Mouse (Mus musculus) limb, embryonic 12.5 days (tissue): ENCODE measurements around the gene Zc3h12a. TPM values are rescaled to one million over a fixed set of nuclear protein-coding genes. Genes with fewer than 3 reads are reported as not detected.
A peak's percentile ranks its signal among the peaks of the same experiment; 100 is the strongest.

Experiments used
- ATAC-seq: fragments of 200-750 bp; cut with Nextera tagmentation; 2 replicates; pipeline ENCODE4 v1.8.0; 2017; ENCODE audit warnings: low read depth, moderate TSS enrichment; ENCODE audit not compliant: insufficient number of reproducible peaks, insufficient read depth, low FRiP score, low TSS enrichment
- H3K27ac ChIP-seq: fragments of 300-500 bp; sonication (generic); 2 replicates; pipeline ENCODE4 v1.5.1; 2016; ENCODE audit warnings: mild to moderate bottlenecking, moderate library complexity
- H3K27me3 ChIP-seq: fragments of 300-500 bp; sonication (generic); 2 replicates; pipeline ENCODE4 v1.6.1; 2016; ENCODE audit warnings: mild to moderate bottlenecking, moderate library complexity
- H3K36me3 ChIP-seq: fragments of 300-500 bp; sonication (generic); 2 replicates; pipeline ENCODE4 v1.6.1; 2016; ENCODE audit warnings: mild to moderate bottlenecking, moderate library complexity
- H3K4me1 ChIP-seq: fragments of 300-500 bp; sonication (generic); replicated peaks from 2 replicates; pipeline ENCODE4 v1.6.1; 2016
- H3K4me2 ChIP-seq: fragments of 300-500 bp; sonication (generic); 2 replicates; pipeline ENCODE4 v1.6.1; 2016; ENCODE audit warnings: mild to moderate bottlenecking, moderate library complexity
- H3K4me3 ChIP-seq: fragments of 300-500 bp; sonication (generic); replicated peaks from 2 replicates; pipeline ENCODE4 v1.5.1; 2016; ENCODE audit warnings: mild to moderate bottlenecking
- H3K9ac ChIP-seq: fragments of 300-500 bp; sonication (generic); replicated peaks from 2 replicates; pipeline ENCODE4 v1.6.1; 2016; ENCODE audit warnings: mild to moderate bottlenecking, moderate library complexity
- H3K9me3 ChIP-seq: fragments of 300-500 bp; sonication (generic); 2 replicates; pipeline ENCODE4 v1.6.1; 2016; ENCODE audit warnings: mild to moderate bottlenecking, moderate library complexity
- WGBS: fragments of 180-500 bp; shearing (Covaris S2); methylation state at CpG from one replicate; pipeline ENCODE4 v1.1.7; 2016; 5-methylcytosine and 5-hydroxymethylcytosine counted together
- polyA plus RNA-seq: library from polyadenylated mRNA; unstranded; fragments of >200 nt; fragmentation: Nextera tagmentation; extraction: Ambion mirVana; gene quantifications from 2 replicates; pipeline ENCODE4 v1.2.1, GENCODE M21; 2016

The Zc3h12a gene
- polyA plus RNA-seq, 1 experiment from 2014 or later, result 0.24 TPM

GRCm38 (mm10) chr4:125160951-125161331, 33.3 kb upstream of the Zc3h12a start:
- 67% methylated on average over 10 of the region's 10 CpGs for WGBS

GRCm38 (mm10) chr4:125160320-125160950, 32.8 kb upstream of the Zc3h12a start:
- WGBS, result 7% methylated on average over 19 of the region's 19 CpGs
- Histone ChIP-seq H3K4me3 (0 out of 2 replicates have a peak overlapping the region, but pooled peaks have one; percentile 4), H3K9ac (no peak overlapping the region)

More at GRCm38 (mm10) chr4:125160951-125161331, 33.3 kb upstream of the Zc3h12a start:
- Histone ChIP-seq H3K4me1 (peaks cover 3% of the 10 kb centered on the region; the same call in 1 of the 2 replicates), H3K4me3 (no peak overlapping the region), H3K27me3 (peaks cover 32% of the 10 kb centered on the region), H3K4me2 (peak overlapping the region; percentile 42; the same call in 1 of the 2 replicates), H3K27ac (no peak overlapping the region), H3K9me3 (no peaks in the 10 kb centered on the region), H3K9ac (no peak overlapping the region), H3K36me3 (no peaks in the 10 kb centered on the region)
- ATAC-seq, result no peak

GRCm38 (mm10) chr4:125158581-125159317, 31.1 kb upstream of the Zc3h12a start:
- H3K27ac ChIP-seq, result no peak overlapping the region
- peaks cover 28% of the 10 kb centered on the region for H3K27me3 ChIP-seq
- no peak for ATAC-seq
- H3K4me2 ChIP-seq, result no peak overlapping the region
- H3K36me3 ChIP-seq, result no peaks in the 10 kb centered on the region
- peaks cover 3% of the 10 kb centered on the region; the same call in 1 of the 2 replicates for H3K4me1 ChIP-seq
- 66% methylated on average over 20 of the region's 20 CpGs for WGBS
- H3K4me3 ChIP-seq, result no peak overlapping the region
- no peaks in the 10 kb centered on the region for H3K9me3 ChIP-seq
- no peak overlapping the region for H3K9ac ChIP-seq

More at GRCm38 (mm10) chr4:125160320-125160950, 32.8 kb upstream of the Zc3h12a start:
- Histone ChIP-seq H3K27ac (no peak overlapping the region), H3K4me1 (peaks cover 3% of the 10 kb centered on the region; the same call in 1 of the 2 replicates), H3K4me2 (peak overlapping the region; percentile 42), H3K27me3 (peaks cover 32% of the 10 kb centered on the region), H3K9me3 (no peaks in the 10 kb centered on the region), H3K36me3 (no peaks in the 10 kb centered on the region)
- no peak; the same call in 1 of the 2 replicates for ATAC-seq

- ATAC-seq, result no peak
- no peak overlapping the region for H3K4me2 ChIP-seq
- no peaks in the 10 kb centered on the region for H3K36me3 ChIP-seq
- H3K9ac ChIP-seq, result no peak overlapping the region
- no peak overlapping the region for H3K4me3 ChIP-seq
- H3K4me1 ChIP-seq, result peaks cover 3% of the 10 kb centered on the region; the same call in 1 of the 2 replicates
- 69% methylated on average over 2 of the region's 2 CpGs for WGBS
- peaks cover 27% of the 10 kb centered on the region for H3K27me3 ChIP-seq
- H3K9me3 ChIP-seq, result no peaks in the 10 kb centered on the region
- no peak overlapping the region for H3K27ac ChIP-seq
Measured at GRCm38 (mm10) chr4:125158081-125158480, 30.4 kb upstream of the Zc3h12a start.

DNA sequence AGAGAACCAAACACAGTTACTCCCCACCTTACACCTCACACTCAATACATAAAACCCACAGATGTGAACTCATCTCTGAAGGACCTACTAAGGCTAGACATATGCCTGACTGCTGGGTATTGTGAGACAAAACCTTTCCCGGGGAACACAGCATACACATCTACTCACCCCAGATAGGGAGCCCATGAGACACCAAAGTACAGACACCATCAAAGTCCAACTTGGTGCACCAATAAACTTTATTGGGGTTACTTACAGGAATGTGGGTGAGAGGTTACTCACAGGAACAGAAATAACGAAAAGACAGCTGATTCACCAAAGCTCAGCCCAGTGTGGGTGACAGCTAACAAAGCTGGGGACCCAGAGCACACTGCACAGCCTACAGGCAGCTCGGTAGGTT, 29.7 kb upstream of the Zc3h12a start:
- H3K4me3 ChIP-seq, result no peak overlapping the region
- WGBS, result 66% methylated on average over 3 of the region's 3 CpGs
- H3K4me2 ChIP-seq, result no peak overlapping the region
- H3K9me3 ChIP-seq, result no peaks in the 10 kb centered on the region
- no peak overlapping the region for H3K9ac ChIP-seq
- H3K36me3 ChIP-seq, result no peaks in the 10 kb centered on the region
- peaks cover 23% of the 10 kb centered on the region for H3K27me3 ChIP-seq
- H3K27ac ChIP-seq, result no peak overlapping the region
- peaks cover 3% of the 10 kb centered on the region; the same call in 1 of the 2 replicates for H3K4me1 ChIP-seq
- no peak for ATAC-seq

DNA sequence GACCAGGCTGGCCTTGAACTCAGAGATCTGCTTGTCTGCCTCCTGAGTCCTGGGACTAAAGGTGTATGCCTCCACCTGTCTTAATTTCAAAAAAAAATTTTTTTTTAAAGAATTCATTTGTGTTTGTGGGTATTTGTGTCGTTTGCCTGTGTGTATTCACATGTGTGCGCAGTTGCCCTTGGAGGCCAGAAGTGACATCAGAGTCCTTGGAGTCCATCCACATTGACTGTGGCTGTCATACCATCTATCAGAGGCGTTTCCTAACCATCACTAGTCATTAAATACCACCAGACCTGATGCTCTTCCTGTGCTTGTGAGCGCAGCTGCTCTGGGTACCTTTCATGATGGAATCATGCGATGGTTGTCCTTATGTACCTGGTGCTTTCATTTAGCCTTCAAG, 28.0 kb upstream of the Zc3h12a start:
- H3K27me3 ChIP-seq, result peaks cover 17% of the 10 kb centered on the region; the same call in 1 of the 2 replicates
- no peak for ATAC-seq
- peaks cover 2% of the 10 kb centered on the region; the same call in 1 of the 2 replicates for H3K4me1 ChIP-seq
- H3K27ac ChIP-seq, result no peak overlapping the region
- H3K9ac ChIP-seq, result no peak overlapping the region
- no peaks in the 10 kb centered on the region for H3K36me3 ChIP-seq
- no peak overlapping the region for H3K4me3 ChIP-seq
- WGBS, result 85% methylated on average over 5 of the region's 5 CpGs
- no peak overlapping the region for H3K4me2 ChIP-seq
- no peaks in the 10 kb centered on the region for H3K9me3 ChIP-seq

DNA sequence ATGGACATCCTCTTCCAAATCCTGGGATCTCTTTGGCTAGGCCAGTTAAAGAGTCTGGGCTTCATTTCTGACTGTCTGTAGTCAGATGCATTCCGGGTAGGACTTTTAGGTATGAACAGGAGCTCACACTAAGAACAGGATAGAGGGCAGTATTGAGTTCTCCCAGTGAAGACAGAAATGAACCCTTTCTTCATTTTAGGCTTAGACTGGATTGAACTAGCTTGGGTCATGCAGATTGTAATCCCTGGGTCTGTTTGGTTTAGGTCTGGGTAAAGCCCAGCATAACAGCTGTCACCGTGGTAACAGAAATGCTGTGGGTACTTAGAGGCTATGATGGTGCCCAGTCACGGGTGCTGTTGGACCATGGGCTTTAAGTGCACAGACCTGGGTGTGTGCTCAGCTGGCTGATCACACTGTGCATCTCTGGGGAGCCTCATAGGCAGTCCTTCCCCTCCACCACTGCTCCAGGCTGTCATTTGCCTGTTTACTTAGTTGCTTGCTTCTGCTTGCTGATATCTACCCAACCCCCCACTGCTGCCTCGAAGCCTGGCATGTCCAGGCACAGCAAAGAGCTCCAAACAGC, 26.1 kb upstream of the Zc3h12a start:
- no peak for ATAC-seq
- no peaks in the 10 kb centered on the region for H3K36me3 ChIP-seq
- WGBS, result 74% methylated on average over 4 of the region's 4 CpGs

DNA sequence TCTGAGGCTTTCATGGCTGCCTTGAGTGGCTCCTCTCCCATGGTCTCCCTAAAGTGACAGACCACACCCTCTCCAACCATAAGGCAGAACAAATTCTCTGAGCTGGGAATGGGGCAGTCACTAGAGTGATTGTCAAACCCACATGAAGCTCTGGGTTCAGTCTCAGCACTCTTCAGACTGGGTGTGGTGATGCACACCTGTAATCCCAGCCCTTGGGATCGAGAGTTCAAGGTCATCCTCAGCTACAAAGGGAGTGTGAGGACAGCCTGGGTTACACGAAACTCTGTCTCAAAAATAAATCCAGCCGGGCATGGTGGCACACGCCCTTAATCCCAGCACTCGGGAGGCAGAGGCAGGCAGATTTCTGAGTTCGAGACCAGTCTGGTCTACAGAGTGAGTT, 24.8 kb upstream of the Zc3h12a start:
- Histone ChIP-seq H3K4me3 (no peak overlapping the region), H3K27ac (no peak overlapping the region), H3K36me3 (no peaks in the 10 kb centered on the region), H3K4me2 (no peak overlapping the region), H3K9ac (no peak overlapping the region), H3K27me3 (peaks cover 15% of the 10 kb centered on the region; the same call in 1 of the 2 replicates), H3K4me1 (peaks cover 14% of the 10 kb centered on the region), H3K9me3 (no peaks in the 10 kb centered on the region)
- WGBS, result 90% methylated on average over 6 of the region's 6 CpGs
- ATAC-seq, result no peak

More for the DNA sequence above, 26.1 kb upstream of the Zc3h12a start:
- H3K9me3 ChIP-seq, result no peaks in the 10 kb centered on the region
- no peak overlapping the region for H3K4me2 ChIP-seq
- H3K27me3 ChIP-seq, result peaks cover 15% of the 10 kb centered on the region; the same call in 1 of the 2 replicates
- H3K27ac ChIP-seq, result no peak overlapping the region
- H3K4me1 ChIP-seq, result peaks cover 14% of the 10 kb centered on the region
- H3K4me3 ChIP-seq, result no peak overlapping the region
- H3K9ac ChIP-seq, result no peak overlapping the region

- H3K4me3 ChIP-seq, result no peak overlapping the region
- H3K9me3 ChIP-seq, result no peaks in the 10 kb centered on the region
- WGBS, result 17% methylated on average over 5 of the region's 5 CpGs
- H3K27me3 ChIP-seq, result peaks cover 24% of the 10 kb centered on the region
- peaks cover 25% of the 10 kb centered on the region for H3K4me1 ChIP-seq
- H3K36me3 ChIP-seq, result no peaks in the 10 kb centered on the region
- H3K27ac ChIP-seq, result peak overlapping the region; percentile 53
- peak overlapping the region; percentile 23 for H3K4me2 ChIP-seq
- H3K9ac ChIP-seq, result no peak overlapping the region
- no peak for ATAC-seq
Measured at GRCm38 (mm10) chr4:125149460-125149859, 21.8 kb upstream of the Zc3h12a start.

DNA sequence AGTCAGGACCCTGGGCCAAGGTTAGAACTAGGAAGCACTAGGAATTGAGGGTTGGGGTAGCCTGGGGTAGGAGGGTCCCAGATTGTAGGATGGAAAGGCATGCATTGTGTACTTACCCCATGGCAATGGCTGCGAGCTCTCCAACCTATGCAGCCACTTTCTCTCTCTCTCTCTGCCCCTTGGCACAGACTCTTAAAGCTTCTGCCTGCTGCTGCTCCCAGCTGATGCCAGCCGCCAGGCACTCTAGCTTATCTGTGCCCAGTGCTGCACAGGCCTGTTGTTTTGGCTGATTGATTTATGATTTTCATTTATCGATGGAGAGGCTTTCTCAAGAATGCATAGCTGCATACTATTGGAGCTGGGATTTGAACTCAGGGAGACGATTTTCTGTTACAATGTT, 20.3 kb upstream of the Zc3h12a start:
- Histone ChIP-seq H3K4me3 (no peak overlapping the region), H3K27me3 (peaks cover 27% of the 10 kb centered on the region), H3K9ac (no peak overlapping the region), H3K9me3 (no peaks in the 10 kb centered on the region), H3K4me1 (peaks cover 25% of the 10 kb centered on the region), H3K4me2 (no peak overlapping the region), H3K36me3 (no peaks in the 10 kb centered on the region), H3K27ac (no peak overlapping the region)
- ATAC-seq, result no peak
- 98% methylated on average over 4 of the region's 4 CpGs for WGBS

GRCm38 (mm10) chr4:125145213-125145612, 17.6 kb upstream of the Zc3h12a start:
- H3K27ac ChIP-seq, result no peak overlapping the region
- 23% methylated on average over 10 of the region's 10 CpGs for WGBS
- H3K36me3 ChIP-seq, result no peaks in the 10 kb centered on the region
- H3K4me2 ChIP-seq, result no peak overlapping the region
- H3K9me3 ChIP-seq, result no peaks in the 10 kb centered on the region
- no peak overlapping the region for H3K4me3 ChIP-seq
- H3K4me1 ChIP-seq, result peaks cover 20% of the 10 kb centered on the region
- peaks cover 18% of the 10 kb centered on the region for H3K27me3 ChIP-seq
- no peak for ATAC-seq
- no peak overlapping the region for H3K9ac ChIP-seq
